Mouse (Mus musculus) megakaryocyte, embryonic 14.5 days (primary cell): ENCODE results near the gene Arid3a. TPM values are rescaled to one million over a fixed set of nuclear protein-coding genes. Genes with fewer than 3 reads are reported as not detected.

Experiments used
- H3K27me3 ChIP-seq: replicated peaks from 2 replicates; pipeline ENCODE3; 2012; ENCODE audit warnings: inconsistent platforms
- H3K36me3 ChIP-seq: replicated peaks from 2 replicates; pipeline ENCODE3; 2012; ENCODE audit warnings: low read length, inconsistent platforms, mixed read lengths
- H3K4me1 ChIP-seq: 2 replicates; pipeline ENCODE4 v1.6.1; 2012; ENCODE audit warnings: inconsistent platforms
- H3K4me3 ChIP-seq: replicated peaks from 2 replicates; pipeline ENCODE3; 2012; ENCODE audit warnings: moderate library complexity, mild to moderate bottlenecking, inconsistent platforms
- H3K9me3 ChIP-seq: 2 replicates; pipeline ENCODE4 v1.6.1; 2012; ENCODE audit warnings: inconsistent platforms
- FLI1 ChIP-seq: IDR thresholded peaks from 2 replicates; pipeline ENCODE4 v1.6.1; 2012; ENCODE audit warnings: low read length, inconsistent platforms, mixed read lengths
- GATA1 ChIP-seq: IDR thresholded peaks from 3 replicates; pipeline ENCODE4 v1.6.1; 2012; ENCODE audit warnings: mixed read lengths, low read length, inconsistent platforms, borderline replicate concordance
- polyA plus RNA-seq: library from polyadenylated mRNA; stranded (reverse); fragments of >175 nt; gene quantifications from 2 replicates; pipeline ENCODE4 v1.2.3, GENCODE M21; 2012; ENCODE audit warnings: low replicate concordance; ENCODE audit not compliant: insufficient read depth

Arid3a gene
- polyA plus RNA-seq, 1 experiment: 89.7 TPM

- Histone ChIP-seq H3K36me3 (peaks cover 68% of the 10 kb centered on the region), H3K27me3 (peaks cover 32% of the 10 kb centered on the region), H3K9me3 (peaks cover 25% of the 10 kb centered on the region), H3K4me1 (peaks cover 33% of the 10 kb centered on the region), H3K4me3 (no peak overlapping the region)
- TF ChIP-seq GATA1: no peak
- TF ChIP-seq FLI1: no peak
These were observed 47.8 kb downstream of the Arid3a start for GRCm38 (mm10) chr10:79974668-79975067.

- Histone ChIP-seq H3K27me3 (peaks cover 19% of the 10 kb centered on the region), H3K36me3 (peaks cover 83% of the 10 kb centered on the region), H3K9me3 (peaks cover 25% of the 10 kb centered on the region), H3K4me1 (peaks cover 39% of the 10 kb centered on the region), H3K4me3 (peak overlapping the region; percentile 64)
- no peak for TF ChIP-seq FLI1
- no peak for TF ChIP-seq GATA1
These were observed 49.4 kb downstream of the Arid3a start for GRCm38 (mm10) chr10:79976071-79976721.

GRCm38 (mm10) chr10:79976722-79977107, 49.9 kb downstream of the Arid3a start:
- H3K4me1 ChIP-seq: peaks cover 39% of the 10 kb centered on the region
- peaks cover 25% of the 10 kb centered on the region for H3K9me3 ChIP-seq
- peaks cover 14% of the 10 kb centered on the region for H3K27me3 ChIP-seq
- no peak overlapping the region for H3K4me3 ChIP-seq
- H3K36me3 ChIP-seq: peaks cover 88% of the 10 kb centered on the region
- TF ChIP-seq FLI1 (no peak), GATA1 (no peak)

- H3K9me3 ChIP-seq: peaks cover 25% of the 10 kb centered on the region
- H3K36me3 ChIP-seq: peaks cover 91% of the 10 kb centered on the region
- no peak for TF ChIP-seq GATA1
- TF ChIP-seq FLI1: no peak
- H3K27me3 ChIP-seq: peaks cover 8% of the 10 kb centered on the region
- peaks cover 44% of the 10 kb centered on the region for H3K4me1 ChIP-seq
- no peak overlapping the region for H3K4me3 ChIP-seq
These were observed 50.5 kb downstream of the Arid3a start for GRCm38 (mm10) chr10:79977324-79977723.

- Histone ChIP-seq H3K36me3 (peaks cover 95% of the 10 kb centered on the region), H3K27me3 (peaks cover 1% of the 10 kb centered on the region), H3K4me3 (peak overlapping the region; percentile 23), H3K9me3 (peaks cover 25% of the 10 kb centered on the region), H3K4me1 (peaks cover 48% of the 10 kb centered on the region)
- TF ChIP-seq FLI1: no peak
- TF ChIP-seq GATA1: no peak
These were observed 51.2 kb downstream of the Arid3a start for GRCm38 (mm10) chr10:79978061-79978460.

- no peaks in the 10 kb centered on the region for H3K27me3 ChIP-seq
- peaks cover 80% of the 10 kb centered on the region for H3K36me3 ChIP-seq
- no peak for TF ChIP-seq GATA1
- no peak for TF ChIP-seq FLI1
- peaks cover 25% of the 10 kb centered on the region for H3K9me3 ChIP-seq
- H3K4me1 ChIP-seq: peaks cover 55% of the 10 kb centered on the region
- peak overlapping the region; percentile 56 for H3K4me3 ChIP-seq
These were observed 52.7 kb downstream of the Arid3a start for GRCm38 (mm10) chr10:79979401-79980155.

GRCm38 (mm10) chr10:79983205-79983604, 56.4 kb downstream of the Arid3a start:
- Histone ChIP-seq H3K4me1 (peaks cover 79% of the 10 kb centered on the region), H3K9me3 (no peaks in the 10 kb centered on the region), H3K36me3 (peaks cover 45% of the 10 kb centered on the region), H3K27me3 (no peaks in the 10 kb centered on the region), H3K4me3 (peak overlapping the region; percentile 97)
- TF ChIP-seq FLI1 (no peak), GATA1 (no peak)

- peaks cover 84% of the 10 kb centered on the region for H3K4me1 ChIP-seq
- no peaks in the 10 kb centered on the region for H3K27me3 ChIP-seq
- TF ChIP-seq FLI1 (no peak), GATA1 (no peak)
- H3K9me3 ChIP-seq: no peaks in the 10 kb centered on the region
- peak overlapping the region; percentile 97 for H3K4me3 ChIP-seq
- H3K36me3 ChIP-seq: peaks cover 41% of the 10 kb centered on the region
These were observed 56.8 kb downstream of the Arid3a start for GRCm38 (mm10) chr10:79983670-79984069.

GRCm38 (mm10) chr10:79984195-79984816, 57.5 kb downstream of the Arid3a start, which contains the start of gene Tmem259:
Tmem259 (minus strand) TSS chr10:79984330.
- H3K9me3 ChIP-seq: no peaks in the 10 kb centered on the region
- H3K36me3 ChIP-seq: peaks cover 38% of the 10 kb centered on the region
- peak within 1 kb of the TSS; percentile 97 for H3K4me3 ChIP-seq
- H3K4me1 ChIP-seq: peaks cover 84% of the 10 kb centered on the region
- TF ChIP-seq FLI1: no peak
- TF ChIP-seq GATA1: no peak
- no peaks in the 10 kb centered on the region for H3K27me3 ChIP-seq

GRCm38 (mm10) chr10:79984871-79985270, 58.0 kb downstream of the Arid3a start:
- Histone ChIP-seq H3K9me3 (no peaks in the 10 kb centered on the region), H3K36me3 (peaks cover 38% of the 10 kb centered on the region), H3K4me1 (peaks cover 84% of the 10 kb centered on the region), H3K27me3 (no peaks in the 10 kb centered on the region), H3K4me3 (peak overlapping the region; percentile 97)
- TF ChIP-seq GATA1 (no peak), FLI1 (no peak)
